Comparison of ENCODE assay signal across 16 mouse cellular contexts in genomic region chr3:110979301-110979700, GRCm38 (mm10).
"Had no signal": no experiment of that assay in that cellular context is flagged by ENCODE, and none has a peak within 500 bp of the region (broad histone marks: within the 10 kb centered on the region; RNA-seq: fewer than 3 reads in every experiment).

No protein-coding gene starts in this region.

- H3K9ac ChIP-seq: neural tube, embryonic 12.5 days; neural tube, embryonic 13.5 days; neural tube, embryonic 15.5 days; stomach, embryonic 15.5 days had no signal

- H3K4me1 ChIP-seq: neural tube, embryonic 12.5 days; neural tube, embryonic 13.5 days; neural tube, embryonic 15.5 days; stomach, embryonic 15.5 days had no signal

- H3K4me3 ChIP-seq: neural tube, embryonic 12.5 days; neural tube, embryonic 13.5 days; neural tube, embryonic 15.5 days; stomach, embryonic 15.5 days had no signal

- H3K4me2 ChIP-seq: neural tube, embryonic 12.5 days; neural tube, embryonic 13.5 days; neural tube, embryonic 15.5 days; stomach, embryonic 15.5 days had no signal

- DNase-seq: retina, postnatal 1 day; right cerebral cortex, adult 18-20 months; right cerebral cortex, postnatal 14 days; right cerebral cortex, postnatal 25 days; spleen, adult 18-20 months; thymus, adult 18-20 months; thymus, adult 2 months; thymus, postnatal 14 days; thymus, postnatal 25 days; thymus, postnatal 36 days; thymus, postnatal 4 days had no signal

- H3K27ac ChIP-seq: neural tube, embryonic 12.5 days; neural tube, embryonic 13.5 days; neural tube, embryonic 15.5 days; stomach, embryonic 15.5 days; stomach, postnatal 0 days had no signal

- H3K27me3 ChIP-seq: neural tube, embryonic 12.5 days; neural tube, embryonic 13.5 days; neural tube, embryonic 15.5 days; stomach, embryonic 15.5 days had no signal

- H3K9me3 ChIP-seq: neural tube, embryonic 12.5 days; neural tube, embryonic 13.5 days; neural tube, embryonic 15.5 days; stomach, embryonic 15.5 days had no signal

- H3K36me3 ChIP-seq: neural tube, embryonic 12.5 days; neural tube, embryonic 13.5 days; neural tube, embryonic 15.5 days; stomach, embryonic 15.5 days had no signal
